Mouse (Mus musculus) megakaryocyte, adult 5-6 weeks (primary cell): ENCODE data around the gene Cox7b. TPM values are rescaled to one million over a fixed set of nuclear protein-coding genes. Genes with fewer than 3 reads are reported as not detected.
"Not testable (repeated sequence)": the region's sequence is repeated elsewhere in the genome, so short reads cannot be mapped to it uniquely, and the experiment has no call there.

Source experiments
- ATAC-seq: 2 replicates; pipeline ENCODE4 v1.8.0; 2016; ENCODE audit warnings: mild to moderate bottlenecking, inconsistent platforms; ENCODE audit not compliant: poor library complexity, severe bottlenecking
- total RNA-seq, 2 experiments: library from RNA; stranded (forward) in 1 of 2; stranded (reverse) in 1 of 2; fragments of 153-499, 151-499 nt in 1 of 2; fragments of 221-1000, 200-1000 nt in 1 of 2; gene quantifications; 2 replicates each; pipeline versions ENCODE4 v1.2.3 to v1.2.4; 2015 to 2017

Gene Cox7b
- 306 and 313 TPM in 2 replicates for total RNA-seq (2015)
- total RNA-seq (2017): 331 and 383 TPM in 2 replicates

DNA sequence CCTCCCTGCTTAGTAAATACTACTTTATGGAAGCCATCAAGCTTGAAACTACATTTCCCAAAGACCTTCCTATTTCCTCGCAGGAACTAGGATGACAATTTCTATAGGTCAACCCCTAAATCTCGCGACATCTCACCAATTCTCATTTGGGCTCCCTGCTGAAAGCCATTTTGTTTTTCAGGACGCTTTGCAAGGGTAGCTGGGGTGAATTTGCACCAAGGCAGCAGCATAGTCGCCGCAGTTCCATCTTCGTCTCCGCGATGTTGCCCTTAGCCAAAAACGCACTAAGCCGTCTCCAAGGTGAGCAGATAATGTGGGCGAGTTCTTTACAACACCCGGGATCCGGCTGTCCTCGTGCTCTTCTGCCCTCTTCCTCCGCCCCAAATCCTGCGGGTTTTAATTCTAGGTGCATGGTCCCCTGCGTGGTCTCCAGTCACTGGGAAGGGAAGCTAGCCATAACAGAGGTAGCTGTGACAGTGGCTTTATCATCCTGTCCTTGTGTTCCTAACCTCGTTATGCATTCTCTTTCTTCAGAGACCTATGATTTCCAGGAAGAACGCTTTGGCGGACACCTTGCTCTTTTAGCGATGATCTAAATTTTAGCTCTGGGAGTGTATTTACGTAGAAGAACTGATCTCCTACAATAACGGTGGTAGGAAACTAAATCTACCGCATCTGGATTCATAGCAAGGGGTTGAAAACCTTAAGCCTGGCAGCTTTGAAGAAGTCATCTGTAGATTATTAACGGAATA, at the start of gene Cox7b:
Gene Cox7b, plus strand, starts transcription at position 130 of the 752 bp plus-strand sequence.
- peak; percentile 60 for ATAC-seq

DNA sequence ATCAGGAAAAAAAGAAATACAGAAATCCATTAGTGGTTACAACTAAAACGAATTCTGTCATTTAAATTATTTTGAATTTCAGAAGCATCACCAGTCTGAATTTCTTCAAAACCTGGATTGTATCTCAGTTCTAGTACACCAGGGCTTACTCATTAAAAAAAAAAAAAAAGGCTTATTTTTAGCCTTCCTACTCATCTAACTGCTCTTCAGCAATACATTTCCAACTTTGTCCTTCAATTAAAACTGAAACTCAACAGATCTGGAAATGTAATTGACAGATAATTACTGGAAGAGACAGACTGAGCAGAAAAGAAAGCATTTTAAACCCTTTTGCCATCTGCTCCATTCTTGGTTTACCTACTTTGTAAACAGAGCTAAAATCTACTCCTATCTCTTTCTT, 13.9 kb upstream of the Cox7b start:
- no peak for ATAC-seq

DNA sequence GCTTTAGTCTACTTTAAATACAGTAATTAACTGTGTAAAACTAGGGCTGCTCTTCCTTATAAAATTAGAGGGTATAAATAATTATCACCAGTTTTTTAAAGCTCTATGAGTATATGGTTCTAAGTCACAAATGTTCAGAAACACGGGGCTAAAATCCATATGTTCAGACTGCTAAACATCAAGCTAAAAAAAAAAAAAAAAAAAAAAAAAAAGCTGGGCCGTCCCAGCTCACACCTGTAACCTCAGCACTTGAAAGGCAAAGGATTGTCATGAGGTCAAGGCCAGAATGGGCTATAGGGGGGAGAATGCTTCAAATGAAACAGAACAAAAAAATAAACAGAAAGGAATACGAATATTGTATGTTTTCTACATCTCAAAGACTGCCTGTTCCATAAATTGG, 4.7 kb upstream of the Cox7b start:
- ATAC-seq: no peak

DNA sequence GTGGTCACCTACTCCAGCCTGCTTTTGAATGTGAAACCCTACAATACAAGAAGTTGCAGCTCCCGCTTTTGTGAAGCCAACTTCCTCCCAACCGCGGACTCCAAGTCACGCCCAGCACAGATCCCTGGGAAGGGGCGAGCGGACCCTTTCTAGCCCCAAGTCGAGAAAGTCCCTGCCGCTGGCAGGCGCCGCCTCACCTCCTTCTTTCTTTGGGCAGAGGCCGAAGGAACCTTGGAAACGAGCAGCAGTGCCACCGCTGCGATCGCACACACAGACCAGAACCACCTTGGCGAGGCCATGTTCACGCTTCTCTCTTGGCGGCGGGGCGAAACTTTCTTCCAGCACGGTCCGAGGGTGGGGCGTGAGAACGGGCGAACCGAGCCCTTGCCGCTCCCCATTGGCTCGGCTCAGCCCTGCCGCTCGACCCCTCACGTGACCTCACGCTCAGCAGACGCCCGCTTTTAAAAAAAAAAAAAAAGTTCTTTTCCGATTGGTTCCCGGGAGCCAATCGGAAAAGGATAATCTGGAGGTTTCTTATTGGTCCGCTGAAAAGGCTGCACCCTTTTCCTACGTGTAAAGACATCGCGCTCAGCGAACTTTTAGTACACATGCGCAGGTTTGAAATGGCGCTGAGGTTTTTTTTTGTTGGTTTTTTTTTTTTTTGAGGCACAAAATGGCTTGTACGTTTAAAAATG, 3.9 kb upstream of the Cox7b start, which contains the start of gene Magt1:
Gene Magt1, minus strand, starts transcription at position 442 of the 695 bp plus-strand sequence.
- peak; percentile 90 for ATAC-seq

DNA sequence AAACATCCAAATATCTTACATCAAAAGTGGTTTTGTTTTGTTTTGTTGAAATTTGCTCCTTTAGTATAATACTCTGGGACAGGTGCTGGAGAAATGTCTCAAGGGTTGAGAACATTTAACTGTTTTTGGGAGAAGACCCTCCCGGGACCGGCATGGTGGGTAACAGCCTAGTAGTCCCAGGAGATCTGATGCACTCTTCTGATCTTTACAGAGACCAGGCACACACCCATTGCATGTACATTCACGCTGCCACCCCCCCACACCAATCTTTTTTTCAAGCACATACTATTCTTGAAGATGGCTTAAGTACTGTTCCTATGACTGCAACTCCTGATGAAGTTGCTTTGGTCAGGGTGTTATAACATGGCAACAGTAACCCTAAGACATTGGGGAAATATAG, 2.9 kb upstream of the Cox7b start:
- no peak for ATAC-seq

DNA sequence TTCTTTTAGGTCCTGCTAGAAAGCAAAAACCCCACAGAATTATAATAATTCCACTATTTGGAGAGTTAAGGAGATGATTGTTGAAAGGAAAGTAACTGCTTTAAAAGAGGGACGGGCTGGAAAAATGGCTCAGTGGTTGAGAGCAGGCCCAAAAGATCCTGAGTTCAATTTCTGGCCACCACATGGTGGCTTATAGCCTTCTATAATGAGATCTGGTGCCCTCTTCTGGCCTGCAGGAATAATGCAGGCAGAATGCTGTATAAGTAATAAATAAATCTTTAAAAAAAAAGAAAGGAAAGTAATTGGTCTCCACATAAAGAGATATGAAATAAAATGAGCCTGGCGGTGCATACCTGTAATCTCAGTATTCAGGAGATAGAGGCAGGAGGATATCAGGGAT, 2.3 kb upstream of the Cox7b start:
- ATAC-seq: peak; percentile 22; the same call in 1 of the 2 replicates

DNA sequence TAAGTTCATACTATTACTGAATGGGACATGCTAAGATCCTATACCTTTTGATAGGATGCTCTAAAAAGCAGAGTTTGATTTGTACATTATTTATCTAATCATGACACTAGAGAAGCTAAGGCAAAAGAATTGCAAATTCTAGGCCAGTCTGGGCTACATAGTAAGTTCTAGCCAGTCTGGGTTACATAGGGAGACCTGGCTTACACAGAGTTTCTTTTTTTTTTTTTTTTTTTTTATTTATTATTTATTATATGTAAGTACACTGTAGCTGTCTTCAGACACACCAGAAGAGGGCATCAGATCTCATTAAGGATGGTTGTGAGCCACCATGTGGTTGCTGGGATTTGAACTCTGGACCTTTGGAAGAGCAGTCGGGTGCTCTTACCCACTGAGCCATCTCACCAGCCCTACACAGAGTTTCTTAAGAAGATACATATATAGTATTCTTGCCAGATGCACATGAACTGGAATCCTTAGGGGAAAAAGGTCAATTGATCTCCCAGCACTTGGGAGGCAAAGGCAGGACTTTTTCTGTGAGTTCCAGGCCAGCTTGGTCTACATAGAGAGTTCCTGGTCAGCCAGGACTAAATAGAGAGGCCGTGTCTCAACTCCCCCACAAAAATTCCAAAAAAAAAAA, 641 bp upstream of the Cox7b start:
- ATAC-seq: not testable (repeated sequence)

DNA sequence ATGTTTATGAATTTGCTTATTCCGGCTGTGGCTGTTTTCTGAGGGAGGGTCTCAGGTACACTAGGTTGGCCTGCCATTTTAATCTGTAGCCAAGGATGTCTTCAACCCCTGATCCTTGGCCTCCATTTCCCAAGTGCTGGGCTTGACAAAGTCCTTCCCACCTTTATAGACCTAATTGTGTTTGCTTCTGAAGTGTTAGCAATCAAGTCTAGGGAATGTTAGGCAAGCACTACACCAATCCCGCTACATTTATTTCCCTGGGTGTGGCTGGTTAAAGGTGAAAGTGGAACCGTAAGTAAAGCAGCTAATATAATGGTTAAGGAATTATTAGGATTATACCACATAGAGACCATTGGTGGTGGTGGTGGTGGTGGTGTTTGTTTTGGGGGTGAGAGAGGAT, 1.6 kb downstream of the Cox7b start:
- ATAC-seq: no peak

DNA sequence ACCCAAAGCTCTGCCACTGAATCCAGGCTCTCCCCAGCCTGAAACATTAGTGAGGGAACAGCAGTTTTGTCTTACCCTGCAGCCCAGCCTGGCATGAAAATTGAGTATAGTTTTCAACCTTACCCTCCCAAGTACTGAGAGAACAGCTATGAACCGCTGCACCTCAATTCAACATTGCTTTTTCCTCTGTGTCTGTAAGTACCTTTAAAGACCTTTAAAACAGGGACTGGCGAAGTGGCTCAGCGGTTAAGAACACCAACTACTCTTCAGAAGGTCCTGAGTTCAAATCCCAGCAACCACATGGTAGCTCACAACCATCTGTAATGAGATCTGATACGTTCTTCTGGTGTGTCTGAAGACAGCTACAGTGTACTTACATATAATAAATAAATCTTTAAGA, 2.0 kb downstream of the Cox7b start:
- ATAC-seq: no peak

DNA sequence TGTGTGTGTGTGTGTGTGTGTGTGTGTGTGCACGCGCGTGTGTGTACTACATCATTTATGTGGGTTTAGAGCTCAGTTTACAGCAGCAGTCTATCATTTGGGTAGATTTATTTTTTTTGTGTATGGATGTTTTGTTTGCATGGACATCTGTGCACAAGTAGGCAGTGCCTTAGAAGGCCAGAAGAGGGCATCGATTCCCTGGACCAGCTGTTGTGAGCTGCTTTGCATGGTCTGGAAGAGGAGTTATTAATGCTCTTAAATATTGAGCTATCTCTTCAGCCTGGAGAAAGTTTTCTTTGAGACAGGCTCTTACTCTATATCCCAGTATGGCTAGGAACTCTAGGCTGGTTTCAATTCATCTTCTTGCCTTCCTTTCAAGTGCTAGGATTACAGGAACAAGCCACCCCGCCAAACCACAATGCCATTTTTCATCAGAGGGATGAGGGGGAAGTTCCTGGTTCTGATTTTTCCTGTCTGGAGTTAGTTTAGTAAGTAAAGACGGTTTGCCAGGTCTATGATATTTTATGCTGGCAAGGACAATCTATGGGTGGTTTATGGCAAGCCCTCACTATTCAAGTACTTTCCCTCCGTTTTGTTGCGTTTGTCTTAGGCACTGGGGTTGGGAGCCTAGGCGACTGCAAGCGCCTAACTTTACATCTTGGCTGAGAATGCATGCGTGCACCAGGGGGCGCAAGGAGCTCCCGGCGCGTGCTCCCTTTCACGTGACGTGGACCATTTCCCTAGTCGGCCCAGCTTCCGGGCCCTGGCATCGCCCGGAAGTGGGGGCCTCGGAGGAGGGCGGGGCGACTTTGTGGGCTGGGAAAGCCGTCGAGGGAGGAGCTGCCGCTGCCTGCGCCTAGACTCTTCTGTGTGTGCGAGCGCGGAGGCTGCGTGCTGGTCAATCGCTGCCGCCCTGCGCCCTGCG, 11.2 kb downstream of the Cox7b start, which contains the start of gene Atp7a:
Gene Atp7a, plus strand, starts transcription at position 859 of the 925 bp plus-strand sequence.
- peak; percentile 95 for ATAC-seq

DNA sequence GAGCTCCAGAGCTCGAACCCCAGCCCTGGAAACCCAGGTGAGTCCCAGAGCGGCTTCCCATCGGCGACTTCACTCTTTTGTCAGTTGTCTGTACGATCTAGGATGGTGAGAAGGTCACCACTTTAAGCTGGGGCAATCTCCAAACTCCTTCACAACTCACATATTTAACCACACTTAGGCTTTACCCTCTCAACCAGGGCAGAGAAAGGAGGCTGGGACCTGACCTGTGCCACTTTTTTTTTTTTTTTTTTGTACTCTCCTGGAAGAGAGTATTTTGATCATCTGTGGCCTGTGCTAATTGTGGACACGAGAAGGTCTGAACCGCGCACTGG, 11.8 kb downstream of the Cox7b start:
- ATAC-seq: peak; percentile 20; the same call in 1 of the 2 replicates

DNA sequence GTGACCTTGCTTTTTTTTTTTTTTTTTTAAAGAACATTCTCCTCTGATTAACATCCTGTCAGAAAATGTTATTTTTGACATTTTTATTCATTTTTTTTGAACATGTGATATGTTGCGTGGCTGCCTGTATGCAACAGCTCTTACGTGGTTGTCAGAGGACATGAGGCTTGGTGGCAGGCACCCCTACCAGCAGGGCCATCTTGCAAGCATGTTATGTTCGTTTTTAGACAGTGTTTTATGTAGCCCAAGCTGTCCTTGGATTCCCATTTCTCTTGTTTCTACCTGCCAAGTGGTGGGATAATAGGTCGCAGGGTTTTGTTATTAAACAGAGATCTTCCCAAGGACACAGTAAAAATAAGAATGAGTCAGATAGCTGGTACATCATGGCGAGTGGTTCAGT, 14.7 kb downstream of the Cox7b start:
- ATAC-seq: no peak

DNA sequence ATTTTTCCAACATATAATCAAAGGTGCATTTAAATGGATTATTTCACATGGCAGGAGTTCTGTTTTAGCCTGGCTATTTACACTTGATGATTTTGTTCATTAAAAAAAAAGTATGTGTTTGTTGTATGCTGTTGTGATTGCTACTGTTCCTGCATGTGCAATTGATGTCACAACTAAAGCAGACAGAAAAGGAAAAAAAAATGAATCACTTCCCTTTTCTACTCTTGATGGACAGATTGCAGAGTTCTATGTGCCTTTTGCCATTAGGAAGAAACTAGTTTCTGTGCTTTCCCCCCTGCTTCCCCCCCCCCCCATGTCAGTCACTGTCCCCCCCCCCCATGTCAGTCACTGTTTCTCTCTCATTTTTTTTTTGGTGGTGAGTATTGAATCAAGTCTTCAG, 15.6 kb downstream of the Cox7b start:
- ATAC-seq: peak; percentile 45

DNA sequence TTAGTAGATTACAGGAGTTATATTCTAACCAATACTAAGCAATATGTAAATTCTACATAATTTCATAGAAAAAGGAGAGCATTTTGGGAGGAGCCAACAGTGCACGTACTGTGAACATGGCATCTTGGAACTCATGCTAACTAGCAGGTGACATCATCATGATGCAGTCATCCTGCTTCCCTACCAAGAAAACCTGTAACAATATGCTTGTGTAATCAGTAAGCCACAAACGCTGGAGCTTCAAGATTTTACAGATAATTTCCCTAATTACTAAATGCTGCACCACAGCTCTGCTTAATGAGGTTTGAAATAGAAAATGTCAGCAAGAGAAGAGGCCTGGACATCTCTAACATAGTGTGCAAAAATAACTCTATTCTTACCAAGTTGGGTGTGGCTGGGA, 20.2 kb downstream of the Cox7b start:
- peak; percentile 68 for ATAC-seq

DNA sequence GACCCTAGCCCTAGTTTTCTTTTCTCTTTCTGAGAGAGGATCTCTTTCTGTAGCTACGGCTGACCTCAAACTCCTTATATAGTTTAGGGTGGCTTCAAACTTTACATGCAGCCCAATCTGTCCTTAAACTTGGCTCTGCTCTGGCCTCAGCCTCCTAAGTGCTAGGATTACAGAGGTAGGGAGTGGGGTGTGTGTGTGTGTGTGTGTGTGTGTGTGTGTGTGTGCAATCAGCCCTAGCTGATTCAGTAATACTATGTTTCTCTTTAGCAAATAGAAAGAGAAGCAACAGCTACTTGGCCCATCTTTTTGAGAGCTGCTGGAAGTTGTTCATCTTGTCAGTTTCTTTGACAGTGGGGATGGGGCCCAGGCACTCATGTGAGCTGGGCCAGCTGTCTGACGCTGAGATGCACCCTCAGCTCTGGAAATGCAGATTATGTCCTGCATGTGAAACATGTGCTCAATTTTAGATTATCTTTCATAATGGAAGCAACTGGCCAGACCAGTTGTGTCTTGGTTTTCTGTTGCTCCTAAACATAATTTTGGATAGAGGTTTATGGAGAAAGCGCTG, 21.8 kb downstream of the Cox7b start:
- no peak for ATAC-seq

DNA sequence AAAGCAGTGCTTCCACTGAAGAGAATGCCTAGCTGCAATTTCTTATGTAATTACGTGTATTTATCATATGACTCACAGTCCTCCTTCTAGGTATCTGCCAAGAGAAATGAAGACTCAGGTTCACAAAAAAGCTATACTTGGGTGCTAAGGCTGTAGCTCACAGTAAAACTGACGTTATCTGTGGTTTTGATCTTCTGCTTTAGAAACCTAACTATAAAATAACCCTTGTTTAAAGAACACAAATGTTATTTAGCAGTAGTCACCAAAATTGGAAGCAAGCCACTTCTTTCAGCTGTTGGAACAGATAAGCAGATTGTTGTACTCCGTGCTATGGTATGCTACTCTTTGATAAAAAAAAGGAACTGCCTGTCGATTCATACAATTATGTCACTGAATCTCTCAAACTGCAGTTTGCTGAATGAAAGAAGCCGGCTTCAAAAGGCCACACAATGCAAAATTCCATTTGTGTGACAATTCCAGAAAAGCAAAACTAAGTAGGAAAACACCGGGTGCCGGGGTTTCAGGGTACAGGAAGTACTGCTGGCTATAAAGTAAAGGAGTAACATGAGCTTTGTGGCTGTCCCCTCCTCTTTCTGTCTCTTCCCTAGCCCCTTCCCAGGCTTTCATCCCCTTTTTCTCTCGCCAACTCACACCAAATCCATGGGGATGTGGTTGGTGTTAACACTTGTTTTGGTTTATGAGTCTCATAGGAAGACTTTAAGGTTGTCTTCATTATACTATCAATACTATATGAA, 28.5 kb downstream of the Cox7b start:
- no peak for ATAC-seq

DNA sequence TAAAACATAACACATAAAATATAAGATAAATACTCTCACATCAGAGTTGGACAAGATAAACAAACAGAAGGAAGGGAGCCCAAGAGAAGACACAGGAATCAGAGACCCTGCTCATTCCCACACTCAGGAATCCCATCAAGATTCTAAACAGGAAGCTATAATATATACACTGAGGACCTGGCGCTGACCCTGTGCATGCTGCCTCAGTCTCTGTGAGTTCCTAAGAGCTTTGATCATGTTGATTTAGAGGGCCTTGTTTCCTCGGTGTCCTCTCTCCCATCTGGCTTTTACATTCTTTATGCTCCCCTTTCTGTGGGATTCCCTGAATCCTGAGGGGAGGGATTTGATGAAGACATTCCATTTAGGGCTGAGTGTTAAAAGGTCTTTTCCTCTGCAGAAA, 30.0 kb downstream of the Cox7b start:
- ATAC-seq: no peak

DNA sequence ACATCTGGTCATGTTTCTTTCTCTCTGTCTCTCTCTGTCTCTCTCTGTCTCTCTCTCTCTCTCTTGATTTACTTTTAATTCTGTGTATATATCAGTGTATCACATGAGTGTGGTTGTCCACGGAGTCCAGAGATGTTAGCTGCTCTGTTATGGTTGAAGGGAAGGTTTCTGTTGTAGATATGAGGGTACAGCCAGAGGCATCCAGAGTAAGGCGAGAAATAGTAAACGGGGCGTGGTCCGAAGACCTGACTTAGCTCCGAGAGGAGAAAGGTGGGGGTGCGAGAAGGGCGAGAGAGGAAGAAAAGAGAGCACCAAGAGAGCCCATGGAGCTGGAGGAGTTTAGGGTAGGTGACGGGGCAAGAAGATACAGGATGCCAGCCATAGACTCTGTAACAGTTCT, 30.4 kb downstream of the Cox7b start:
- ATAC-seq: no peak

DNA sequence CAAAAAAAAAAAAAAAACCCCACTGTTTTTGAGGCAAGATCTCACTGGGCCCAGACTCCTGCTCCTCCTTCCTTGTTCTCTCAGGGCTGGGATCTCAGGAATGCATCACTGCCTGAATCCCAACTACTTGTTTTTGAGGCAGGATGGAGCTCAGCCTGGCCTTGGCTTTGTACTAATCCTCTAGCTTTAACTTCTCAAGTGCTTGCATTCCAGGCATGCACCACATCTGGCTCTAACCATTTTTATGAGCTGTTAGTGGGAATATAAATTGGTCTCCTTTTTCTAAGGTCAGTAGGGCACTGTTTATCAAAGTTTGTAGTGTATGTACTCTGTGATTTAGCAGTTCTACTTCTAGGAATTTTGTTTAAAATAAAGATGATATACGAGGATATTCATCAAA, 32.7 kb downstream of the Cox7b start:
- no peak for ATAC-seq
